Mouse (Mus musculus) adrenal gland, postnatal 14 days (tissue): ENCODE measurements around the gene Gm10378. TPM values are rescaled to one million over a fixed set of nuclear protein-coding genes. Genes with fewer than 3 reads are reported as not detected.
"Not testable (repeated sequence)": the region's sequence is repeated elsewhere in the genome, so short reads cannot be mapped to it uniquely, and the experiment has no call there.

Source experiments
- DNase-seq: peaks from one replicate; pipeline ENCODE4 v3.0.0; 2021; ENCODE audit warnings: mixed read lengths
- long read RNA-seq, 2 experiments: library from polyadenylated mRNA; stranded (forward); transcript quantifications; one replicate each; pipeline ENCODE4 v2.0.0; 2021
- microRNA-seq, 2 experiments: library from miRNA; unstranded; fragments of <30 nt; microRNA quantifications; one replicate each; pipeline ENCODE4 v1.2.0; 2021
- total RNA-seq: library from RNA; stranded (reverse); gene quantifications from 2 replicates; pipeline ENCODE4 v1.2.3, GENCODE M21; 2021

Gene Gm10378
- not detected in 2 replicates for total RNA-seq
- long read RNA-seq, experiment 1: 0 reads
- long read RNA-seq, experiment 2: 0 reads

- not testable (repeated sequence) for DNase-seq
Observed at GRCm38 (mm10) chr14:42655638-42656037, at the start of gene Gm10378. Gm10378 (plus strand) TSS chr14:42655938.

GRCm38 (mm10) chr14:42641817-42642216 lies 13.9 kb upstream of the Gm10378 start, which contains the start of gene Gm3633:
Gm3633 (minus strand) TSS chr14:42641917.
- DNase-seq: not testable (repeated sequence)

Small RNA genes lying within 50 kb of the gene (microRNA-seq; reads per million reads assigned to microRNA genes)
- gene Gm23620 (0 reads per million in 2 experiments), gene Gm25228 (0 reads per million in 2 experiments)

Other genes with a start within 250 kb of the Gm10378 start
- gene Gm8005, start 216.3 kb upstream of the Gm10378 start, total RNA-seq: not detected in 2 replicates
- not detected in 2 replicates for gene Gm8011, start 192.1 kb upstream of the Gm10378 start, total RNA-seq
- gene Gm8020, start 153.6 kb upstream of the Gm10378 start, total RNA-seq: not detected in 2 replicates
- gene Gm8024, start 131.7 kb upstream of the Gm10378 start, total RNA-seq: not detected in 2 replicates
- gene Gm17124, start 56.1 kb upstream of the Gm10378 start, total RNA-seq: not detected in 2 replicates
- gene Gm3633, start 14.0 kb upstream of the Gm10378 start, total RNA-seq: not detected in 2 replicates
- not detected in 2 replicates for gene Gm3015, start 112.9 kb downstream of the Gm10378 start, total RNA-seq
- not detected in 2 replicates for gene Gm10377, start 142.0 kb downstream of the Gm10378 start, total RNA-seq
- gene Gm21977, start 197.5 kb downstream of the Gm10378 start, total RNA-seq: not detected in 2 replicates